Mouse (Mus musculus) brain, adult 10 weeks (tissue): ENCODE results near the gene Fer. TPM values are rescaled to one million over a fixed set of nuclear protein-coding genes. Genes with fewer than 3 reads are reported as not detected.

ENCODE experiments used
- polyA plus RNA-seq: library from polyadenylated mRNA; stranded (reverse); fragments of 350-450 nt; fragmentation: Illumina TruSeq; extraction: RNeasy Lipid Tissue Mini Kit (QIAGEN cat#74804); gene quantifications from one replicate; pipeline ENCODE4 v1.2.3, GENCODE M21; 2015; ENCODE audit warnings: low read depth, low replicate concordance

The Fer gene
- 12.4 TPM for polyA plus RNA-seq

GRCm38 (mm10) chr17:63863012-63863630 lies at the start of gene Fer:
Fer (plus strand) TSS chr17:63863062.

GRCm38 (mm10) chr17:63863647-63864149 lies 836 bp downstream of the Fer start, which contains the start of gene A930002H24Rik:
A930002H24Rik (minus strand) TSS chr17:63863791.

Other genes with a start within 250 kb of the Fer start
- not detected for gene A930002H24Rik, start 729 bp downstream of the Fer start, polyA plus RNA-seq